Mouse (Mus musculus) kidney, adult 2 months (tissue): ENCODE data around the gene Tlk2.

Experiments used
- CTCF ChIP-seq: fragments of 200-500 bp; conservative IDR thresholded peaks from 2 replicates; pipeline ENCODE4 v1.5.1; 2011; ENCODE audit warnings: low read depth, mild to moderate bottlenecking, control low read depth, low read length, moderate library complexity, mixed read lengths; ENCODE audit not compliant: insufficient read depth, insufficient read length
- POLR2A ChIP-seq: fragments of 200-500 bp; IDR thresholded peaks from one replicate; pipeline ENCODE4 v1.6.1; 2011; ENCODE audit warnings: low read depth, low read length, control low read depth

DNA sequence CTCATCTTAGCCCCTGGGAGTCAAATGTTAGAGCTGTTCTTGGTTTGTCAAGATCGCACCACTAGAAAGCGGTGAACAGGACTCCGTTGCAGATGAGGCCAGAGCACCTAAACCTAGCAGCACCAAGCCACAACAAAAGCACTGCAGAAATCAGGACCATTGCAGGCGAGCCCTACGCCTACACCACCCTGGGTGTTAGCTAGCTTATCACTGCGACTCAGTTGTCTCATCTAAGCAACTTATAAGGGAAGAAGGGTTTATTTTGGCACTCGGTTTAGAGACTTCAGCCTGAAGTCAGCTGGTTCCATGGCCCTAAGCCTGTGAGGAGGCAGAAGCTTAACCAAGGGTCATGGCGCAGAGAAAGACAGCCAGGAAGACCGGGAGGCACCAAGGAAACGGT, 117.5 kb downstream of the Tlk2 start:
- TF ChIP-seq POLR2A (no peak), CTCF (no peak)
